Mouse (Mus musculus): Measurements from ENCODE around the gene Cfap46. TPM values are rescaled to one million over a fixed set of nuclear protein-coding genes. Genes with fewer than 3 reads are reported as not detected.
"Not testable (repeated sequence)": the region's sequence is repeated elsewhere in the genome, so short reads cannot be mapped to it uniquely, and the experiment has no call there.

Cfap46 gene
- polyA plus RNA-seq, 1 experiment from 2014 or later, result 1.0 TPM

DNA sequence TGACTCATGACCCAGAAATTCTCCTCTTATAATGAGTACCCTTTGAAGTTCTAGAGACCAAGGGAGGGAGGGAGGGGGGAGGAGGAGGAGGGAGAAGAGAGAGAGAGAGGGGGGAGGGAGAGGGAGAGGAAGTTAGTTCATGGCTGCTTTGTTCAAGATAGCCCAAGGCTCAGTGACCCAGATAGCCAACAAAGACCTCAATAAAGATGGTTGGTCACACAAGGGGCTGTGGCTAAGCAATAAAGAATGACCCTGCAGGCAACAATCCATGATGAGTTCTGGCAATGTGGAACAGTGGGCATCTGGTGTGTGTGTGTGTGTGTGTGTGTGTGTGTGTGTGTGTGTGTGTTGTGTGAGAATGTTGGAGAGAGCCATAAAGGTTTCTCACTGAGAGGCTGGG is 1.7 kb upstream of the Cfap46 start:
- Histone ChIP-seq H3K9ac (ENCODE audit: low read depth, low read length) (no peak overlapping the region), H3K4me1 (replicated peaks; ENCODE audit: control insufficient read depth, insufficient read depth, low read length) (no peaks in the 10 kb centered on the region; the same call in 1 of the 2 replicates), H3K36me3 (ENCODE audit: control insufficient read depth, insufficient read depth, low read length) (no peaks in the 10 kb centered on the region), H3K4me3 (ENCODE audit: low read depth, low read length) (no peak overlapping the region), H3K27me3 (ENCODE audit: control insufficient read depth, insufficient read depth, low read length) (no peaks in the 10 kb centered on the region), H3K27ac (ENCODE audit: low read depth, low read length) (no peak overlapping the region), H3K9me3 (ENCODE audit: control insufficient read depth, low read length) (no peaks in the 10 kb centered on the region), H3K4me2 (replicated peaks; ENCODE audit: low read depth, low read length) (no peak overlapping the region)
- DNase-seq (ENCODE audit: low spot score) (peak; percentile 6), ATAC-seq (ENCODE audit: low FRiP score) (no peak)

GRCm38 (mm10) chr7:139684553-139684929 is 924 bp upstream of the Cfap46 start:
- H3K4me2 ChIP-seq (replicated peaks; ENCODE audit: low read depth, low read length), result peak overlapping the region; percentile 65
- 1% methylated on average over 14 of the region's 14 CpGs for WGBS
- peak; percentile 97 for DNase-seq (ENCODE audit: low spot score)
- H3K4me3 ChIP-seq (ENCODE audit: low read depth, low read length), result peak overlapping the region; percentile 50
- peak; percentile 81 for ATAC-seq (ENCODE audit: low FRiP score)
- no peaks in the 10 kb centered on the region for H3K36me3 ChIP-seq (ENCODE audit: control insufficient read depth, insufficient read depth, low read length)
- no peaks in the 10 kb centered on the region for H3K27me3 ChIP-seq (ENCODE audit: control insufficient read depth, insufficient read depth, low read length)
- no peak overlapping the region for H3K27ac ChIP-seq (ENCODE audit: low read depth, low read length)
- no peaks in the 10 kb centered on the region; the same call in 1 of the 2 replicates for H3K4me1 ChIP-seq (replicated peaks; ENCODE audit: control insufficient read depth, insufficient read depth, low read length)
- no peaks in the 10 kb centered on the region for H3K9me3 ChIP-seq (ENCODE audit: control insufficient read depth, low read length)
- H3K9ac ChIP-seq (ENCODE audit: low read depth, low read length), result peak overlapping the region; percentile 21; the same call in 1 of the 2 replicates

DNA sequence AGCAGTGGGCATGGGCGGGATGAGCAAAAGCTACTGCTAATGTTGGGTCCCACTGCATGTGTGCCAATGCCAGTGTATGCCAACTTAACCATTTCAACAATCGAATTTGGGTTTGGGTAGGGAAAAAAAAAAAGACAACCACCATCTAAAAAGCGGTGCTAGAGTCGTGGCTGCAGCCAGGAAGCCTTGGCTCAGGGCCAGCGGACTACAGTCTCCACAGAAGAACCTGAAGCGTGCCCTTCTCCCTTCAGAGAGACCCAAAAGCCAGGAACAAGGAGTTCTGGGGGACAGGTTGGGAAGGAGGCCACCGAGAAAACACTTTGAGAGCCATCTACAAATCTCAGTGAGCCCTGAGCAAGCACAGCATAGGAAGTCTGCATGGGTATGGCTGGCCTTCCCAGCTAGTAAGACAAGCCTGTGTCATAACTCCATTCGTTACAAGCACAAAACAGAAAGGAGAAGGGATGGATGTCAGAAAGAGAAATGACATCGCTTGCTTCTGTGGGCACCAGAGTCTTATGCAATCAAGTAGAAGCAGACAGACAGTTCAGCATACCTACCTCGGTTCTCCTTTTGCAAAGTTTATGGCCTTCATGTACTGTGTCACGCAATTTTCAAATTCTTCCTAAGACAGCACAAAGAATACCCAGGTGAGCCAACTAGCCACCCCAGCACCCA is 1.6 kb downstream of the Cfap46 start:
- ATAC-seq (ENCODE audit: low FRiP score), result no peak
- H3K27ac ChIP-seq (ENCODE audit: low read depth, low read length), result no peak overlapping the region
- no peaks in the 10 kb centered on the region for H3K9me3 ChIP-seq (ENCODE audit: control insufficient read depth, low read length)
- H3K27me3 ChIP-seq (ENCODE audit: control insufficient read depth, insufficient read depth, low read length), result no peaks in the 10 kb centered on the region
- no peak for DNase-seq (ENCODE audit: low spot score)
- H3K4me3 ChIP-seq (ENCODE audit: low read depth, low read length), result no peak overlapping the region
- no peak overlapping the region for H3K9ac ChIP-seq (ENCODE audit: low read depth, low read length)
- WGBS, result 81% methylated on average over 11 of the region's 11 CpGs
- no peak overlapping the region for H3K4me2 ChIP-seq (replicated peaks; ENCODE audit: low read depth, low read length)
- H3K4me1 ChIP-seq (replicated peaks; ENCODE audit: control insufficient read depth, insufficient read depth, low read length), result no peaks in the 10 kb centered on the region; the same call in 1 of the 2 replicates
- no peaks in the 10 kb centered on the region for H3K36me3 ChIP-seq (ENCODE audit: control insufficient read depth, insufficient read depth, low read length)

DNA sequence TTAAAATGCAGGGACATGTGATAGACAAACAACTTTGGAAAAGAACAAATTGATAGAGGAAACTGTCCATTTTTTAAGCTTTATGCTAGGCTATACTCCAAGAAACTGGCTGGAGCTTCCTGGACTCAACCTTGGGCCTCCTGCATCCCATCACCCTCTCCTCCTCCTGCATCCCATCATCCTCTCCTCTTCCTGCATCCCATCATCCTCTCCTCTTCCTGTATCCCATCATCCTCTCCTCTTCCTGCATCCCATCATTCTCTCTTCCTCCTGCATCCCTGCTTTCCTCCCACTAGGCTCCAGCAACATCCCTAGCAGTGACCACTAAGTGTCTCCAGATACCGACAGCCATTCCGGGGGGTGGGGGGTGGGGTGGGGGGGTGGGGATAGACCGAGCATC is 7.2 kb downstream of the Cfap46 start:
- no peak overlapping the region for H3K27ac ChIP-seq (ENCODE audit: low read depth, low read length)
- H3K36me3 ChIP-seq (ENCODE audit: control insufficient read depth, insufficient read depth, low read length), result no peaks in the 10 kb centered on the region
- DNase-seq (ENCODE audit: low spot score) (no peak), ATAC-seq (ENCODE audit: low FRiP score) (no peak)
- H3K27me3 ChIP-seq (ENCODE audit: control insufficient read depth, insufficient read depth, low read length), result no peaks in the 10 kb centered on the region
- no peak overlapping the region for H3K9ac ChIP-seq (ENCODE audit: low read depth, low read length)
- no peaks in the 10 kb centered on the region for H3K9me3 ChIP-seq (ENCODE audit: control insufficient read depth, low read length)
- H3K4me3 ChIP-seq (ENCODE audit: low read depth, low read length), result no peak overlapping the region
- H3K4me1 ChIP-seq (replicated peaks; ENCODE audit: control insufficient read depth, insufficient read depth, low read length), result no peaks in the 10 kb centered on the region
- no peak overlapping the region for H3K4me2 ChIP-seq (replicated peaks; ENCODE audit: low read depth, low read length)
- 65% methylated on average over 3 of the region's 3 CpGs for WGBS

GRCm38 (mm10) chr7:139666871-139667270 is 16.7 kb downstream of the Cfap46 start:
- H3K9ac ChIP-seq (ENCODE audit: low read depth, low read length), result no peak overlapping the region
- WGBS, result 84% methylated on average over 8 of the region's 8 CpGs
- no peaks in the 10 kb centered on the region for H3K27me3 ChIP-seq (ENCODE audit: control insufficient read depth, insufficient read depth, low read length)
- no peak overlapping the region for H3K4me2 ChIP-seq (replicated peaks; ENCODE audit: low read depth, low read length)
- no peak overlapping the region for H3K4me3 ChIP-seq (ENCODE audit: low read depth, low read length)
- no peaks in the 10 kb centered on the region for H3K9me3 ChIP-seq (ENCODE audit: control insufficient read depth, low read length)
- ATAC-seq (ENCODE audit: low FRiP score), result no peak
- H3K27ac ChIP-seq (ENCODE audit: low read depth, low read length), result no peak overlapping the region
- DNase-seq (ENCODE audit: low spot score), result no peak
- H3K36me3 ChIP-seq (ENCODE audit: control insufficient read depth, insufficient read depth, low read length), result no peaks in the 10 kb centered on the region
- H3K4me1 ChIP-seq (replicated peaks; ENCODE audit: control insufficient read depth, insufficient read depth, low read length), result no peaks in the 10 kb centered on the region

GRCm38 (mm10) chr7:139663318-139663717 is 20.3 kb downstream of the Cfap46 start:
- no peak overlapping the region for H3K9ac ChIP-seq (ENCODE audit: low read depth, low read length)
- no peaks in the 10 kb centered on the region for H3K27me3 ChIP-seq (ENCODE audit: control insufficient read depth, insufficient read depth, low read length)
- no peaks in the 10 kb centered on the region for H3K9me3 ChIP-seq (ENCODE audit: control insufficient read depth, low read length)
- no peak overlapping the region for H3K27ac ChIP-seq (ENCODE audit: low read depth, low read length)
- H3K36me3 ChIP-seq (ENCODE audit: control insufficient read depth, insufficient read depth, low read length), result no peaks in the 10 kb centered on the region
- no peaks in the 10 kb centered on the region for H3K4me1 ChIP-seq (replicated peaks; ENCODE audit: control insufficient read depth, insufficient read depth, low read length)
- no peak overlapping the region for H3K4me2 ChIP-seq (replicated peaks; ENCODE audit: low read depth, low read length)
- DNase-seq (ENCODE audit: low spot score) (no peak), ATAC-seq (ENCODE audit: low FRiP score) (no peak)
- H3K4me3 ChIP-seq (ENCODE audit: low read depth, low read length), result no peak overlapping the region
- 77% methylated on average over 3 of the region's 3 CpGs for WGBS

DNA sequence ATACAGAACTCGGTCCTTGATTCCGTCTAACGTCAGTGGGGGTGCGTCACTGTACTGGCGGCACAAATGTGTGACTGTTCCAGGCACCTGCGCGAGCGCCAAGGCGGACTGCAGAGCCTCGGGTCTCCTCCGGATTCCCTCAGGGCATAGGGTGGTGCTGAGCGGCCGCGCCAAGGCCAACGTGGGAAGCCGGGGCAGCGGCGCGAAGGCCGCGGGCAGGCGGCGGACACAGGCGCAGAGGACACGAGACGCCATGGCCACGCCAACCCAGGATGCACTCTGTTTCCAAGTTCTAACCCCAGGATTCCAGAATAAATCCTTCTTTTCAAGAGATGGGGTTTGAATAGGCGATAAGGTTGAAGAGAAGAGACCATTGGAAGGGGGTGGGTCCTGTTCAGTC is 23.7 kb downstream of the Cfap46 start:
- not testable (repeated sequence) for H3K9me3 ChIP-seq (ENCODE audit: control insufficient read depth, low read length); H3K4me1 ChIP-seq (replicated peaks; ENCODE audit: control insufficient read depth, insufficient read depth, low read length); H3K27me3 ChIP-seq (ENCODE audit: control insufficient read depth, insufficient read depth, low read length); H3K4me2 ChIP-seq (replicated peaks; ENCODE audit: low read depth, low read length); ATAC-seq (ENCODE audit: low FRiP score); DNase-seq (ENCODE audit: low spot score); H3K9ac ChIP-seq (ENCODE audit: low read depth, low read length); H3K27ac ChIP-seq (ENCODE audit: low read depth, low read length); H3K4me3 ChIP-seq (ENCODE audit: low read depth, low read length); H3K36me3 ChIP-seq (ENCODE audit: control insufficient read depth, insufficient read depth, low read length)
- 94% methylated on average over 23 of the region's 28 CpGs for WGBS

DNA sequence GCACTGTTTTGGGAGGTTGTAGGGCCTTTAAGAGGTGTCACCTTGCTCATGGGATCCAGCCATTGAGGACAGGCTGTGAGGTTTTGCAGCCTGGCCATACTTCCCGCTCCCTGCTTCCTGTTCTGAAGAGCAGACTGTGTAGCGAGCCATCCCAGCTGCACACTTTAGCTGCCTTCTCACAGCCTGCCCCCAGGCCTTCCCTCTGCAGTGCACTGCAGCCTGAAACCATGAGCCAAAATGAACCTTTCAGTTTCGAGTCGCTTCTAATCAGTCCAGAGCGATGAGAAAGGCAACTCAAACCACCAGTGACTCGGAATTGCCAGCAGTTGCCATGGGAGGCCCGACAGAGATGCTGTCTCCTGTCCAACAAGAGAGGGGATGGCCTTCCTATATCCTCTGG is 33.9 kb downstream of the Cfap46 start:
- Histone ChIP-seq H3K27ac (ENCODE audit: low read depth, low read length) (no peak overlapping the region), H3K9me3 (ENCODE audit: control insufficient read depth, low read length) (no peaks in the 10 kb centered on the region), H3K36me3 (ENCODE audit: control insufficient read depth, insufficient read depth, low read length) (no peaks in the 10 kb centered on the region), H3K4me1 (replicated peaks; ENCODE audit: control insufficient read depth, insufficient read depth, low read length) (no peaks in the 10 kb centered on the region), H3K4me2 (replicated peaks; ENCODE audit: low read depth, low read length) (no peak overlapping the region), H3K27me3 (ENCODE audit: control insufficient read depth, insufficient read depth, low read length) (no peaks in the 10 kb centered on the region), H3K4me3 (ENCODE audit: low read depth, low read length) (no peak overlapping the region), H3K9ac (ENCODE audit: low read depth, low read length) (no peak overlapping the region)
- DNase-seq (ENCODE audit: low spot score), result no peak
- ATAC-seq (ENCODE audit: low FRiP score), result no peak
- WGBS, result 75% methylated on average over 7 of the region's 7 CpGs

DNA sequence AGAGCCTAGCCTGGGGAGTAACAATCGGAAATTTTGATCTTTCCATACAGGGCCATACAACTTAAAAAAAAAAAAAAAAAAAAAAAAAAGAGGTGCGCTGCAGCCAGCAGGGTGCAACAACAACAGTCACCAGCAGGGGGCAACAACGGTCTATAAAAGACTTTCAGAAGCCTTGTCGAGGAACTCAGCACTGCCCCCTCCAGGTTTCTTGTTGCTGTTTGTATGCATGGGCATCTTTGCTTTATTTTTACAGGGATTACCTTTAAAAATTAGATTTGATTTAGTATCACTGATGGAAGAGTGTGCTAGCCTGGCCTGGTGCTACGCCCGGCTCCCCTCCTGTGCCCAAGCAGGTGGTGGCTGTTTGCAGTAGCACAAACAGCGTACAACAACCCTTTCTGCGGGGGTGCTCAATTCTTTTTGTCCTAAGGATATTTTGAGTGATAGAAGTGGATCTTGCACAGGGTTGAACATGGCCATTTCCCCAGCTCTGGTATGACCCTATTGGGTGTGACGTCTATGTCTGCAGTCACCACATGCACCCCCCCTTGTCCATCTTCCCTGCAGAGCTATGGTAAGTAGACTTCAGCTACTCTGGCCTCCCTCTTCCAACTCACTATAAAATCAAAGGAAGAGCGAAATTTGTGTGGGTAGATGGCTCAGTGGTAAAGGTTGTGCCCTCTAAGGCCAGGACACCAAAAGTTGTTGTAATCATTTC is 35.4 kb downstream of the Cfap46 start:
- no peak overlapping the region for H3K4me3 ChIP-seq (ENCODE audit: low read depth, low read length)
- no peaks in the 10 kb centered on the region for H3K4me1 ChIP-seq (replicated peaks; ENCODE audit: control insufficient read depth, insufficient read depth, low read length)
- no peaks in the 10 kb centered on the region for H3K9me3 ChIP-seq (ENCODE audit: control insufficient read depth, low read length)
- no peak overlapping the region for H3K9ac ChIP-seq (ENCODE audit: low read depth, low read length)
- H3K27ac ChIP-seq (ENCODE audit: low read depth, low read length), result no peak overlapping the region
- WGBS, result 43% methylated on average over 10 of the region's 10 CpGs
- H3K36me3 ChIP-seq (ENCODE audit: control insufficient read depth, insufficient read depth, low read length), result no peaks in the 10 kb centered on the region
- no peak overlapping the region for H3K4me2 ChIP-seq (replicated peaks; ENCODE audit: low read depth, low read length)
- no peaks in the 10 kb centered on the region for H3K27me3 ChIP-seq (ENCODE audit: control insufficient read depth, insufficient read depth, low read length)
- ATAC-seq (ENCODE audit: low FRiP score) (no peak), DNase-seq (ENCODE audit: low spot score) (peak; percentile 97)

Data from hindbrain, embryonic 11.5 days (tissue).